19 mouse cellular contexts compared by ENCODE assay signal in genomic region chr4:7854518-7854917, GRCm38 (mm10).
"Had no signal": no experiment of that assay in that cellular context is flagged by ENCODE, and none has a peak within 500 bp of the region (broad histone marks: within the 10 kb centered on the region; RNA-seq: fewer than 3 reads in every experiment).

No protein-coding gene starts in this region.

- DNase-seq: liver, embryonic 13.5 days; liver, postnatal 0 days; lung, adult 2 months; lung, postnatal 4 days; right cerebral cortex, adult 18-20 months; right cerebral cortex, postnatal 25 days; right cerebral cortex, postnatal 4 days; spleen, adult 18-20 months; thymus, adult 18-20 months; thymus, postnatal 14 days; thymus, postnatal 36 days had no signal

- H3K4me3 ChIP-seq: liver, embryonic 13.5 days; liver, embryonic 15.5 days; lung, embryonic 15.5 days; midbrain, embryonic 15.5 days; myocyte; neural tube, embryonic 13.5 days; neural tube, embryonic 15.5 days had no signal

- H3K27ac ChIP-seq: liver, embryonic 13.5 days; liver, embryonic 15.5 days; lung, embryonic 15.5 days; midbrain, embryonic 15.5 days; neural tube, embryonic 13.5 days; neural tube, embryonic 15.5 days had no signal

- ATAC-seq: liver, postnatal 0 days; lung, postnatal 0 days; midbrain, embryonic 15.5 days had no signal

- H3K4me1 ChIP-seq: liver, embryonic 13.5 days; liver, embryonic 15.5 days; lung, embryonic 15.5 days; neural tube, embryonic 13.5 days; neural tube, embryonic 15.5 days had no signal

- H3K36me3 ChIP-seq: liver, embryonic 13.5 days; liver, embryonic 15.5 days; lung, embryonic 15.5 days; midbrain, embryonic 15.5 days; neural tube, embryonic 13.5 days; neural tube, embryonic 15.5 days had no signal

- H3K9ac ChIP-seq: liver, embryonic 13.5 days; liver, embryonic 15.5 days; liver, postnatal 0 days; lung, embryonic 15.5 days; midbrain, embryonic 15.5 days; neural tube, embryonic 13.5 days; neural tube, embryonic 15.5 days had no signal

- H3K4me2 ChIP-seq: liver, embryonic 11.5 days; liver, embryonic 13.5 days; liver, embryonic 15.5 days; lung, embryonic 15.5 days; midbrain, embryonic 15.5 days; neural tube, embryonic 13.5 days; neural tube, embryonic 15.5 days had no signal

- H3K27me3 ChIP-seq: liver, embryonic 13.5 days; liver, embryonic 15.5 days; lung, embryonic 15.5 days; midbrain, embryonic 15.5 days; neural tube, embryonic 13.5 days; neural tube, embryonic 15.5 days had no signal

- H3K9me3 ChIP-seq: liver, embryonic 13.5 days; liver, embryonic 15.5 days; lung, embryonic 15.5 days; midbrain, embryonic 15.5 days; neural tube, embryonic 13.5 days; neural tube, embryonic 15.5 days had no signal
